Mouse (Mus musculus) adrenal gland, postnatal 14 days (tissue): ENCODE data around the gene Klhl12. TPM values are rescaled to one million over a fixed set of nuclear protein-coding genes. Genes with fewer than 3 reads are reported as not detected.
"Not testable (repeated sequence)": the region's sequence is repeated elsewhere in the genome, so short reads cannot be mapped to it uniquely, and the experiment has no call there.

ENCODE experiments used
- DNase-seq: peaks from one replicate; pipeline ENCODE4 v3.0.0; 2021; ENCODE audit warnings: mixed read lengths
- total RNA-seq: library from RNA; stranded (reverse); gene quantifications from 2 replicates; pipeline ENCODE4 v1.2.3, GENCODE M21; 2021

Klhl12 gene
- total RNA-seq, 1 experiment from 2014 or later = 19.5 TPM

GRCm38 (mm10) chr1:134513876-134514590, 58.7 kb downstream of the Klhl12 start:
- peak; percentile 25 for DNase-seq

- no peak for DNase-seq
Measured at GRCm38 (mm10) chr1:134515891-134516290, 60.6 kb downstream of the Klhl12 start.

- DNase-seq = no peak
Measured at GRCm38 (mm10) chr1:134516491-134517198, 61.3 kb downstream of the Klhl12 start.

GRCm38 (mm10) chr1:134517841-134518240, 62.5 kb downstream of the Klhl12 start:
- DNase-seq = not testable (repeated sequence)

GRCm38 (mm10) chr1:134518677-134519076, 63.3 kb downstream of the Klhl12 start:
- DNase-seq = peak; percentile 91

DNA sequence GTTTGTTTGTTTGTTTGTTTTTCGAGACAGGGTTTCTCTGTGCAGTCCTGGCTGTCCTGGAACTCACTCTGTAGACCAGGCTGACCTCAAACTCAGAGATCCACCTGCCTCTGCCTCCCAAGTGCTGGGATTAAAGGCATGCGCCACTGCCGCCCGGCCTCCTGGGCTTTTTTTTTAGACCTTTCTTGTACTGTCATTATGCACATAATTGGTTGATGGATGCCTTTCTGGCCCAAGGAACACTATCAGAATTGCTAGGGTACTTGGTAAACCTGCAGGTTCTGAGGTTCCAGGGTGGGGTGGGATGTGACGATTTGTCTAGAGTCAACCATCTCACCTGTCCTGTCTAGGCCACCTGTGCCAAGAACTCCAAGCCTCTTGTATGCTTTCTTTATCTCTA, 63.9 kb downstream of the Klhl12 start:
- DNase-seq = not testable (repeated sequence)

GRCm38 (mm10) chr1:134520001-134520721, 64.8 kb downstream of the Klhl12 start:
- DNase-seq = no peak

DNA sequence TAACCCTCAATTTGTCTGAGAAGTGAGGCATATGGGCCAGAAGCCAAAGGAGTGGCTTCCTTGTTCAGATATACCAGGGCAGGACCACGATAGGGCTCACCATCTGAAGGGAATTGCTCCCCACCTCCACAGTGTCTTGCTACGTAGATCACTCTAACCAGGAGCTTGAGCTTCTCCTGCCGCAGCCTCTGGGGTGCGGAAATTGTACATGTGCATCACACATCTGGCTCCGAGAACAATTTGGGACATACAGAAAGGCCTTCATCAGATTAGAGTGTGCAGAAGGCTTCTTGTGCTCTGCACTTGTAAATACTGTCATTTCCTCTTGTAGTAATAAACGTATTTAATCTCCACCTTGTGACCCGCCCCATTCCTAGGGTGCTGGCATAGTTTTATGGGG, 65.8 kb downstream of the Klhl12 start:
- DNase-seq = no peak

DNA sequence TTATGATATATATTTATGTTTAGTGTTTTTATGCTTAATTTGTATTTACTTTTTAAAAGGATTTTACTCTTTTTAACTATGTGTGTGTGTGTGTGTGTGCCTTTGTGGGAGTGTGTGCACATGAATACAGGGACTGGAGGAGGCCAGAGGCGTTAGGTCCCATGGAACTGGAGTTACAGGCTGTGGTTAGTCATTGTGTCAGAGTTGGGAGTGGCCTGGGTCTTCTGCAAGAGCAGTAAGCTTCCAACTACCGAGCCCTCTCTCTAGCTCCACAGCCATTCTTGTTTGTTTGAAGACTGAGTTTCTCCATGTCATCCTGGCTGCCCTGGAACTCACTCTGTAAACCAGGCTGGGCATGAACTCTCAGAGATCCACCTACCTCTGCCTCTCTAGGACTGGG, 67.0 kb downstream of the Klhl12 start:
- no peak for DNase-seq

DNA sequence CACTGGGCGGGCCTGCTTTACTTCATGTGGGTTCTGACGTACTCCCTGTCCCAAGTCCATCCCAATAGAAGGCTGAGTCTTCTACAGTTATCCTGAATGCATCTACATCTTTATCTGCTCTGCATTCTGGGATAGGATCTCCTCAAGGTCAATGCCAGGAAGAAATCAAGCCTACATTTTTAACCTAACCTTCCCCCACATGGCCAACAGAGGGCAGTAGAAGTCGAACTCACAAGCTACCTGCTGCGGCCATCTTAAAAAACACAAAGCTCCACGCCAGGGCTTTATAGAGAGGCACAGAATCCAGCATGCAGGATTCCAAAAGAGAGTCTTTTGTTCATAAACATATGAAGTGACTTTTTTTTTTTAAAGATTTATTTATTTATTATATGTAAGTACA, 69.1 kb downstream of the Klhl12 start:
- DNase-seq = peak; percentile 59

- no peak for DNase-seq
Measured at GRCm38 (mm10) chr1:134525015-134525414, 69.7 kb downstream of the Klhl12 start.

- DNase-seq = no peak
Measured at GRCm38 (mm10) chr1:134526752-134527151, 71.4 kb downstream of the Klhl12 start.

- DNase-seq = no peak
Measured at GRCm38 (mm10) chr1:134530618-134531017, 75.3 kb downstream of the Klhl12 start.

DNA sequence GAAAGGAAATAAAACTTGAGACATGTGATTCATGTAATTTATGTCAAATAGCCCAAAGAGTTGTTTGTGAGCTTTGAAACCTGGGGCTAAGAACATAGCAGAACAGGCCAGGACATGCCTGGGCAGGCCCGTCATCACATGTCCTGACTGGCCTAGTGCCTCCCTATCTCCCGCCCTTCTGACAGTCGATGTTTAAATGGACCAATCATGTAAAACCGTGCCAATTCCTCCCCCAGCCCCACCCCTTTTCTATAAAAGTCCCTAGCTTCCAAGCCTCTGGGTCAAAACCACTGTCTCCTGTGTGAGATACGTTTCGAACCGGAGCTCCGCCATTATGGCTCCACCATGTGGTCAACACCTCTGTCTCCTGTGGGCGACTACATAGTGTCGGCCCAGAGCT, 78.4 kb downstream of the Klhl12 start:
- DNase-seq = not testable (repeated sequence)

DNA sequence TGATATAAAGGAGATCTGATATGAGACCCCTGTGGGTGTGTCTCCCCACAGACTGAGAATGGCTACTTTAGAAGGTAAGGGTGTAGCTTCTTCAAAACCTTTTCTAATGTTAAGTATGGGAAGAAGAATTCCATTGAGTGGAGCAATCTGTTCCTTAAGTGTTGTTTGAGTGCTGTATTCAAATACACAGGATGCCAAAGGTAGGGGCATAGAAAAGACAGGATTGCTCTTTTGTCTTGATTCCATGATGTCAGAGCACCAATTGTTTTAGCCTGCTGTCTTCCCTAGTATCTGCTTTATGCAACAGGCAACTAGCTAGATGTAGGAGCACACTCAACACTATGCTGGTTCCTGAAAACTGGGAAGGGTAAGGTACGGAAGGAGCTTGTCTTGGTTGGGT, 79.7 kb downstream of the Klhl12 start:
- DNase-seq = no peak

DNA sequence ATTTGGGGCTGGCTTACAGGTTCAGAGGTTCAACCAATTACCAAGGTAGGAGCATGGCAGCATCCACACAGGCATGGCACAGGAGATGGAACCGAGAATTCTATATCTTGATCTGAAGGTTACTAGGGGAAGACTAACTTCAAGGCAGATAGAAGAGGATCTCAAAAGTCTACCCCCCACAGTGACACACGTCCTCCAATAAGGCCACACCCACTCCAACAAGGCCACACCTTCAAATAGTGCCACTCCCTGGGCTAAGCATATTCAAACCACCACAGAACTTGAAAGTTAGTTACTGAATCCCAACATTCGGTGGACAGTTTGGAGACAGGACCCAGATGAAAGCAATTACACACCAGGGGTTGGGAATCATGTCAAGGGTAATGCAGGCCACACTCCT, 80.2 kb downstream of the Klhl12 start:
- no peak for DNase-seq

DNA sequence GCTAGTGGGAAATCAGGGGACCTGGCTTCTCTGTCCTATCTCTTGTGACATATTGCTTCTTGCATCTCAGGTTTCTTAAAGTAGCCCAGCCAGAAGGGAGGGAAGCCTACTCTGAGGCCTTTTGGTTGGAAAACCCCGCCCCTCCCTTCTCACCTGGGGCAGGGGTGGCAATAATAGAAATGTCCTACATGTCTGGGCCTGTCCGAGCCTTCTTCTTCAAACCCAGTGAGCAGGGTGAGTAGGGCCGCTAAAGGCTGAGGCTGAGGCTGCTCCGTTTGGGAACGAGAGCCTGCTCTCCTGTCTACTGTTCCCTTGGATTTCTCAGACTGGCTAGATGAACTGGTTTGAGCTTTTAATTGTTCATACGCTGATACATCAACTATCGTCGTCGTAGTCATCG, 85.3 kb downstream of the Klhl12 start:
- no peak for DNase-seq

Other genes starting within 250 kb of the Klhl12 start
- gene Adora1, start 220.1 kb upstream of the Klhl12 start, total RNA-seq = 78.9 and 91.9 TPM in 2 replicates
- gene Myog, start 165.5 kb upstream of the Klhl12 start, total RNA-seq = not detected in 2 replicates
- 0.67 and 1.6 TPM in 2 replicates for gene Ppfia4, start 122.6 kb upstream of the Klhl12 start, total RNA-seq
- gene Tmem183a, start 93.6 kb upstream of the Klhl12 start, total RNA-seq = 39.7 and 50.9 TPM in 2 replicates
- not detected in 2 replicates for gene 4933406M09Rik, start 69.6 kb upstream of the Klhl12 start, total RNA-seq
- 27.4 and 28.0 TPM in 2 replicates for gene Cyb5r1, start 50.0 kb upstream of the Klhl12 start, total RNA-seq
- 119 and 126 TPM in 2 replicates for gene Adipor1, start 40.2 kb upstream of the Klhl12 start, total RNA-seq
- gene Rabif, start 39.1 kb downstream of the Klhl12 start, total RNA-seq = 26.4 and 29.9 TPM in 2 replicates
- not detected in 2 replicates for gene Mgat4e, start 94.2 kb downstream of the Klhl12 start, total RNA-seq
- gene Kdm5b, start 104.6 kb downstream of the Klhl12 start, total RNA-seq = 42.0 and 44.0 TPM in 2 replicates
- 0.59 and 2.7 TPM in 2 replicates for gene Syt2, start 191.1 kb downstream of the Klhl12 start, total RNA-seq